Mouse (Mus musculus) CH12.LX (cell line): ENCODE data around the gene Arl14.

Experiments
- CTCF ChIP-seq, 2 experiments: IDR thresholded peaks in 1 of 2; conservative IDR thresholded peaks in 1 of 2; 2 replicates each; pipeline ENCODE4 v1.5.1; 2011 to 2012; ENCODE audit warnings: low read depth in 2 of 2, low read length in 2 of 2, improper control_type of control experiment in 1 of 2, inconsistent platforms in 1 of 2, mild to moderate bottlenecking in 1 of 2, moderate library complexity in 1 of 2
- E2F4 ChIP-seq: IDR thresholded peaks from 2 replicates; pipeline ENCODE4 v1.6.1; 2011; ENCODE audit warnings: low read depth, low read length, improper control_type of control experiment; ENCODE audit not compliant: insufficient replicate concordance
- EP300 ChIP-seq: IDR thresholded peaks from 2 replicates; pipeline ENCODE4 v1.6.1; 2011; ENCODE audit warnings: low read length, improper control_type of control experiment
- HCFC1 ChIP-seq: IDR thresholded peaks from 2 replicates; pipeline ENCODE4 v1.6.1; 2012; ENCODE audit warnings: low read depth, mild to moderate bottlenecking, inconsistent platforms, low read length, improper control_type of control experiment
- MAFK ChIP-seq: IDR thresholded peaks from 2 replicates; pipeline ENCODE4 v1.6.1; 2011; ENCODE audit warnings: low read length, improper control_type of control experiment; ENCODE audit not compliant: insufficient replicate concordance
- MAX ChIP-seq: IDR thresholded peaks from 2 replicates; pipeline ENCODE4 v1.6.1; 2011; ENCODE audit warnings: low read length, improper control_type of control experiment
- POLR2A ChIP-seq: IDR thresholded peaks from 2 replicates; pipeline ENCODE4 v1.6.1; 2011; ENCODE audit warnings: low read depth, mild to moderate bottlenecking, improper control_type of control experiment, low read length
- POLR2AphosphoS2 ChIP-seq: IDR thresholded peaks from 2 replicates; pipeline ENCODE4 v1.6.1; 2011; ENCODE audit warnings: low read depth, low read length, improper control_type of control experiment
- SIN3A ChIP-seq: IDR thresholded peaks from 2 replicates; pipeline ENCODE4 v1.6.1; 2012; ENCODE audit warnings: low read length, improper control_type of control experiment, inconsistent platforms
- SMC3 ChIP-seq: IDR thresholded peaks from 2 replicates; pipeline ENCODE4 v1.6.1; 2011; ENCODE audit warnings: low read depth, low read length, improper control_type of control experiment
- ZC3H11A ChIP-seq: IDR thresholded peaks from 2 replicates; pipeline ENCODE4 v1.6.1; 2012; ENCODE audit warnings: low read depth, mild to moderate bottlenecking, inconsistent platforms, low read length, improper control_type of control experiment
- ZMIZ1 ChIP-seq: IDR thresholded peaks from 2 replicates; pipeline ENCODE4 v1.6.1; 2012; ENCODE audit warnings: low read depth, mild to moderate bottlenecking, inconsistent platforms, low read length, improper control_type of control experiment
- ZNF384 ChIP-seq: IDR thresholded peaks from 2 replicates; pipeline ENCODE4 v1.6.1; 2012; ENCODE audit warnings: low read depth, low read length, improper control_type of control experiment, inconsistent platforms

GRCm38 (mm10) chr3:69186643-69187042, 35.6 kb upstream of the Arl14 start:
- TF ChIP-seq POLR2AphosphoS2: no peak
- no peak for TF ChIP-seq MAFK
- TF ChIP-seq E2F4: no peak
- TF ChIP-seq EP300: no peak
- no peak for TF ChIP-seq CTCF (conservative IDR thresholded peaks at IDR 0.05 in 1 of 2, IDR thresholded peaks at IDR 0.05 in 1 of 2; ENCODE audit: low read depth in 2 of 2, low read length in 2 of 2)
- TF ChIP-seq SMC3: no peak
- no peak for TF ChIP-seq ZC3H11A
- TF ChIP-seq ZMIZ1: no peak
- TF ChIP-seq SIN3A: no peak
- no peak for TF ChIP-seq POLR2A
- no peak for TF ChIP-seq MAX
- TF ChIP-seq HCFC1: no peak
- TF ChIP-seq ZNF384: no peak
